Mouse (Mus musculus) liver, adult 2 months (tissue): ENCODE results near the gene Vav1. TPM values are rescaled to one million over a fixed set of nuclear protein-coding genes. Genes with fewer than 3 reads are reported as not detected.

ENCODE experiments used
- DNase-seq: peaks from one replicate; pipeline ENCODE4 v3.0.0-alpha.2; 2011; ENCODE audit warnings: low read depth, low spot score; ENCODE audit errors: extremely low read depth
- H3K27ac ChIP-seq: fragments of 200-500 bp; replicated peaks from 2 replicates; pipeline ENCODE4 v1.5.1; 2012; ENCODE audit warnings: low read depth, mild to moderate bottlenecking, control low read depth, inconsistent platforms, low read length; ENCODE audit not compliant: insufficient read depth
- H3K27me3 ChIP-seq: fragments of 200-500 bp; 2 replicates; pipeline ENCODE4 v1.6.1; 2012; ENCODE audit warnings: mild to moderate bottlenecking, moderate library complexity, low read length, inconsistent platforms; ENCODE audit not compliant: control insufficient read depth, insufficient read depth
- H3K36me3 ChIP-seq: fragments of 200-500 bp; 2 replicates; pipeline ENCODE4 v1.6.1; 2012; ENCODE audit warnings: low read length, inconsistent platforms; ENCODE audit not compliant: control insufficient read depth, insufficient read depth
- H3K4me1 ChIP-seq: fragments of 200-500 bp; 2 replicates; pipeline ENCODE4 v1.6.1; 2011; ENCODE audit warnings: low read length; ENCODE audit not compliant: control insufficient read depth, insufficient read depth
- H3K4me3 ChIP-seq: fragments of 200-500 bp; 2 replicates; pipeline ENCODE4 v1.5.1; 2011; ENCODE audit warnings: low read depth, mild to moderate bottlenecking, control low read depth, low read length, moderate library complexity; ENCODE audit not compliant: insufficient read depth
- H3K79me2 ChIP-seq: fragments of 200-500 bp; 2 replicates; pipeline ENCODE4 v1.6.1; 2012; ENCODE audit warnings: inconsistent platforms, mild to moderate bottlenecking, low read length, moderate library complexity; ENCODE audit not compliant: control insufficient read depth, insufficient read depth
- H3K9ac ChIP-seq: fragments of 200-500 bp; 2 replicates; pipeline ENCODE4 v1.6.1; 2012; ENCODE audit warnings: low read depth, mild to moderate bottlenecking, control low read depth, inconsistent platforms, low read length
- CTCF ChIP-seq: fragments of 200-500 bp; IDR thresholded peaks from 2 replicates; pipeline ENCODE4 v1.5.1; 2011; ENCODE audit warnings: low read depth, low read length, control low read depth
- POLR2A ChIP-seq: fragments of 200-500 bp; IDR thresholded peaks from 2 replicates; pipeline ENCODE4 v1.6.1; 2011; ENCODE audit warnings: low read length, control low read depth; ENCODE audit not compliant: insufficient read depth; ENCODE audit errors: extremely low read depth
- WGBS: fragments of 180-500 bp; shearing (Covaris S2); methylation state at CpG from one replicate; pipeline ENCODE4 v1.1.7; 2018; 5-methylcytosine and 5-hydroxymethylcytosine counted together
- polyA plus RNA-seq: library from polyadenylated mRNA; depleted of rRNA; stranded (reverse); fragments of >200 nt; gene quantifications from 2 replicates; pipeline ENCODE4 v1.2.3, GENCODE M21; 2012
- total RNA-seq: library from RNA; depleted of rRNA; stranded (reverse); fragments of >200 nt; gene quantifications from 2 replicates; pipeline ENCODE4 v1.2.3, GENCODE M21; 2014

The Vav1 gene
- total and polyA plus RNA-seq, 2 experiments, result 1.9 to 2.7 TPM

GRCm38 (mm10) chr17:57233038-57233437 is 45.9 kb upstream of the Vav1 start:
- Histone ChIP-seq H3K27ac (peak overlapping the region; percentile 89), H3K4me3 (peak overlapping the region; percentile 59), H3K9ac (peak overlapping the region; percentile 61), H3K79me2 (peaks cover 15% of the 10 kb centered on the region; the same call in 1 of the 2 replicates), H3K27me3 (no peaks in the 10 kb centered on the region), H3K4me1 (peaks cover 36% of the 10 kb centered on the region), H3K36me3 (peaks cover 5% of the 10 kb centered on the region; the same call in 1 of the 2 replicates)
- DNase-seq, result peak; percentile 94
- 16% methylated on average over 7 of the region's 7 CpGs for WGBS
- TF ChIP-seq POLR2A (peak; percentile 67; the same call in 1 of the 2 replicates), CTCF (no peak)

DNA sequence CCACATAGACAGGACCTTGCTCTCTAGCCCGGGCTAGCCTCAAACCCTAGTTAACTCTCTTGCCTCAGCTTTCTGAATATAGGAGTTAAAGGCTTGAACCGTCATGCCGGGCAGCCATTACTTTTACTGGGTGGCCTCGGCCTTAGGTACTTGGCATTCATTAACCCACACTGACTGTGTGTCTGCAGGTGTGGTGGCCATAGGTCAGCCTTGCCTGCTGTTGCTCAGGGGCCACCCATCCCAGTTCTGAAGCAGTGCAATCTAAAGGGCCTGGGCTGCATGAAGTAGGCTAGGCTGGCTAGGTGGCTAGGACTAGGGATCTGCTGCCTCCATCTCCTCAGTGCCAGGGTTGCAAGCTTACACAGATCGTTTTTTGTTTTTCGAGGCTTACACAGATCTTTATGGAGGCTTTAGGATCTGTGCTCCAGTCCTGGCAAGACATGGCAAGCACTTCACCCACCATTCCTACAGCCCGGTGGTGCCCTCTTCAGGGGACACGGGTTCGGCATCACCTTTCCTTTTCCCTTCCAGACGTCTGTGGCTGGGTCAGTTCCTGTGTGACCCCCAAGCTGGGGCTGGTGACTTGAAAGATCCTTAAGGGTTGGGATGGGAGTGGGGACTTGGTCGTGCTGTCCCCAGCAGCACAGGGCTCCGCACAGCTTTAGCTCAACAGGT is 44.5 kb upstream of the Vav1 start:
- Histone ChIP-seq H3K9ac (peak overlapping the region; percentile 61), H3K27ac (peak overlapping the region; percentile 78), H3K27me3 (no peaks in the 10 kb centered on the region), H3K4me3 (peak overlapping the region; percentile 59), H3K36me3 (peaks cover 8% of the 10 kb centered on the region; the same call in 1 of the 2 replicates), H3K4me1 (peaks cover 31% of the 10 kb centered on the region), H3K79me2 (peaks cover 15% of the 10 kb centered on the region; the same call in 1 of the 2 replicates)
- peak; percentile 80 for DNase-seq
- TF ChIP-seq POLR2A (no peak), CTCF (peak; percentile 70)
- WGBS, result 20% methylated on average over 12 of the region's 12 CpGs

DNA sequence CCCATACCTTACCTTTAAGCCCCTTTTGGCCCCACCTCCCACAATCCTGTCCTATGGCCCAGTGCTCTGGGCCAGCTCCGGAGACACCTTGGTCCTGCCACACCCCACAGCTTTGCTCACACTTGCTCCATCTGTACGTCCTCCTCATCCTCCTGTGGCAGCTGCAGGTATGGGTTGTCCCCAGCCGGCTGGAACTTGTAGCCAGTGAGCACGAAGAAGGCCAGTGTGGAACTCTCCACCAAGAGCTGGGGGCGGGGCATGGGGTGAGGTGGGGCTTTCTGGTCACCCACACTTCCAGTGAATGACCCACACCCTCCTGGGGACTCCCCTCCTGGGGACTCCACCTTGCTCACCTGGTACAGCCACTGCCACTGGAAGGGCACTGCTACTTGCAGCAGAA is 43.1 kb upstream of the Vav1 start:
- H3K27ac ChIP-seq, result peak overlapping the region; percentile 41
- no peak for TF ChIP-seq CTCF
- peak; percentile 51 for TF ChIP-seq POLR2A
- no peak for DNase-seq
- peaks cover 8% of the 10 kb centered on the region; the same call in 1 of the 2 replicates for H3K36me3 ChIP-seq
- H3K4me1 ChIP-seq, result peaks cover 22% of the 10 kb centered on the region
- whole genome bisulfite sequencing, result 14% methylated on average over 5 of the region's 5 CpGs
- peak overlapping the region; percentile 59 for H3K4me3 ChIP-seq
- peaks cover 15% of the 10 kb centered on the region; the same call in 1 of the 2 replicates for H3K79me2 ChIP-seq
- peak overlapping the region; percentile 57 for H3K9ac ChIP-seq
- H3K27me3 ChIP-seq, result no peaks in the 10 kb centered on the region

GRCm38 (mm10) chr17:57237181-57237580 is 41.7 kb upstream of the Vav1 start:
- Histone ChIP-seq H3K27ac (no peak overlapping the region), H3K27me3 (no peaks in the 10 kb centered on the region), H3K9ac (no peak overlapping the region), H3K4me3 (no peak overlapping the region), H3K36me3 (peaks cover 8% of the 10 kb centered on the region; the same call in 1 of the 2 replicates), H3K79me2 (peaks cover 15% of the 10 kb centered on the region; the same call in 1 of the 2 replicates), H3K4me1 (peaks cover 12% of the 10 kb centered on the region)
- TF ChIP-seq POLR2A (no peak), CTCF (no peak)
- 95% methylated on average over 9 of the region's 9 CpGs for WGBS
- DNase-seq, result no peak

DNA sequence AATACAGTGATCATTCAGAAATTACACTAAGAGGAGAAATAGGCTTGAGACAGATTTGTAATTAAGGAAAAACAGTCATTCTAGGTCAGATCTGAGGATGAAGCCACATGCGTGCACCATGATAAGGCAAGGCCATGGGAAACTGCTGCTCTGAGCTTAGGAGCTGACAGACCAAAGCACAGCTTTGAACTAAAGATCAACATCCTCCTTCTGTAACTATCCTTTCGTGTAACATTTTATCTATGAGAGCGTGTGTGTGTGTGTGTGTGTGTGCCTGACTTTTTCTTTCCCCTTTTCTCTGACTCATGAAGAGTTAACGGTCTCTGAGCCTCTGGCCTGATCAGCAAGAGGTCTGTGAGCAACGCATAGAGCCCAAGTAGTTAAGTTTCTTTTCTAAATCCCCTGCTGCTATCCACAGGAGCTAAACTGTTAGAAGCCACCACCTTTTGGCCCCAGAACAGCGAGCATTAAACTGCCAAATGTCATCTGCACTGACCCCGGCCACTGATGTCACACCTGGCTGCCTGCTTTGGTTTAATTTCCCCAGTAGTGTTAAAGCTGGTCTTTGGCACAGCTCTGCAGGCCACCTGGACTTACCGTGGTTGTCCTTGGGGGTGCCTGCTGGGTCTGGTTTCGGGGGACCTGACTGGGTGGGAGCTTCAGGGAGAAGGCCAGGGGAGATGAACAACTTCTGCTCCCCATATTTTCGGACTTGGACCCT is 35.1 kb upstream of the Vav1 start:
- Histone ChIP-seq H3K79me2 (no peaks in the 10 kb centered on the region), H3K9ac (no peak overlapping the region), H3K27ac (no peak overlapping the region), H3K36me3 (no peaks in the 10 kb centered on the region), H3K4me3 (no peak overlapping the region), H3K27me3 (no peaks in the 10 kb centered on the region), H3K4me1 (peaks cover 14% of the 10 kb centered on the region)
- 43% methylated on average over 10 of the region's 10 CpGs for WGBS
- DNase-seq, result peak; percentile 76
- TF ChIP-seq CTCF, result no peak
- no peak for TF ChIP-seq POLR2A
